12 mouse cellular contexts compared by ENCODE assay signal in genomic region chr5:64508565-64508964, GRCm38 (mm10).
DNase-seq lines count a peak whose midpoint lies in the region; ATAC-seq and TF ChIP-seq lines count a peak whose summit lies in the region.
"Had no signal": no experiment of that assay in that cellular context is flagged by ENCODE, and none has a peak within 500 bp of the region (broad histone marks: within the 10 kb centered on the region; RNA-seq: fewer than 3 reads in every experiment).

No protein-coding gene starts in this region.

- intact Hi-C loops in gastrocnemius, postnatal 36 days (cut with DNase I) = loop anchor here (5.0 kb wide), 1 partner anchor 126 kb away; no protein-coding TSS in a partner anchor

- no peaks in the 10 kb centered on the region for H3K27me3 ChIP-seq in G1E (ENCODE audit: insufficient read depth, low read length)
- H3K27me3 ChIP-seq in forebrain, postnatal 0 days (ENCODE audit: insufficient read depth, low read length) = no peaks in the 10 kb centered on the region
- H3K27me3 ChIP-seq in midbrain, postnatal 0 days (ENCODE audit: insufficient read depth, low read length) = no peaks in the 10 kb centered on the region
- H3K27me3 ChIP-seq: limb, embryonic 12.5 days had no signal

- H3K27ac ChIP-seq in forebrain, postnatal 0 days (ENCODE audit: low read depth, low read length) = no peak overlapping the region
- H3K27ac ChIP-seq in midbrain, postnatal 0 days (ENCODE audit: low read depth, low read length) = no peak overlapping the region
- H3K27ac ChIP-seq: kidney, postnatal 0 days; limb, embryonic 12.5 days; macrophage had no signal

- 42% methylated on average over 2 of the region's 2 CpGs for WGBS in forebrain, postnatal 0 days
- WGBS in midbrain, postnatal 0 days = 68% methylated on average over 2 of the region's 2 CpGs

- H3K4me2 ChIP-seq in forebrain, postnatal 0 days (ENCODE audit: low read depth) = no peak overlapping the region
- no peak overlapping the region for H3K4me2 ChIP-seq in midbrain, postnatal 0 days (ENCODE audit: low read depth, low read length, poor library complexity, severe bottlenecking)
- H3K4me2 ChIP-seq: limb, embryonic 12.5 days had no signal

- no peak for TF ChIP-seq CTCF in G1E (IDR thresholded peaks at IDR 0.05; ENCODE audit: low read depth, low read length)
- TF ChIP-seq CTCF in forebrain, postnatal 0 days (IDR thresholded peaks at IDR 0.05; ENCODE audit: low read depth) = no peak
- no peak for TF ChIP-seq CTCF in midbrain, postnatal 0 days (IDR thresholded peaks at IDR 0.05)

- DNase-seq in kidney, adult 11 months = peak; percentile 48
- DNase-seq in kidney, adult 8-10 months = no peak
- peak; percentile 62 for DNase-seq in 3134 (ENCODE audit: extremely low read depth, insufficient read length, low spot score)
- DNase-seq in G1E (ENCODE audit: low spot score) = no peak
- DNase-seq in forebrain, postnatal 0 days = peak; percentile 46
- no peak for DNase-seq in gastrocnemius, postnatal 36 days
- no peak for DNase-seq in gastrocnemius, adult 18-20 months (ENCODE audit: low spot score)
- DNase-seq in midbrain, postnatal 0 days (ENCODE audit: low spot score) = no peak
- DNase-seq: heart, postnatal 10 days had no signal

- no peaks in the 10 kb centered on the region for H3K9me3 ChIP-seq in G1E (replicated peaks)
- H3K9me3 ChIP-seq in forebrain, postnatal 0 days (ENCODE audit: low read length) = no peaks in the 10 kb centered on the region
- no peaks in the 10 kb centered on the region for H3K9me3 ChIP-seq in midbrain, postnatal 0 days (ENCODE audit: low read length)
- H3K9me3 ChIP-seq: limb, embryonic 12.5 days had no signal

- H3K9ac ChIP-seq in forebrain, postnatal 0 days = no peak overlapping the region
- no peak overlapping the region for H3K9ac ChIP-seq in midbrain, postnatal 0 days (replicated peaks; ENCODE audit: low read length, poor library complexity, severe bottlenecking)
- H3K9ac ChIP-seq: limb, embryonic 12.5 days had no signal

- H3K4me3 ChIP-seq in G1E (ENCODE audit: low read depth, low read length) = peak overlapping the region; percentile 25; the same call in 1 of the 2 replicates
- no peak overlapping the region for H3K4me3 ChIP-seq in forebrain, postnatal 0 days (ENCODE audit: low read depth, low read length)
- no peak overlapping the region for H3K4me3 ChIP-seq in midbrain, postnatal 0 days (ENCODE audit: low read depth, low read length)
- H3K4me3 ChIP-seq: limb, embryonic 12.5 days had no signal

- no peak for ATAC-seq in G1E (ENCODE audit: extremely low read depth, insufficient number of reproducible peaks, low FRiP score, poor library complexity, severe bottlenecking)
- ATAC-seq in forebrain, postnatal 0 days = no peak
- no peak for ATAC-seq in midbrain, postnatal 0 days (ENCODE audit: low FRiP score)

- H3K36me3 ChIP-seq in G1E (replicated peaks) = no peaks in the 10 kb centered on the region
- no peaks in the 10 kb centered on the region for H3K36me3 ChIP-seq in forebrain, postnatal 0 days (ENCODE audit: insufficient read depth)
- H3K36me3 ChIP-seq in midbrain, postnatal 0 days (ENCODE audit: insufficient read depth, low read length) = no peaks in the 10 kb centered on the region
- H3K36me3 ChIP-seq: limb, embryonic 12.5 days had no signal

- H3K4me1 ChIP-seq in G1E (ENCODE audit: insufficient read depth, low read depth, low read length) = peaks cover 59% of the 10 kb centered on the region
- 0 out of 2 replicates have a peak, but pooled peaks cover 5% of the 10 kb centered on the region for H3K4me1 ChIP-seq in forebrain, postnatal 0 days (ENCODE audit: insufficient read depth)
- H3K4me1 ChIP-seq in midbrain, postnatal 0 days (ENCODE audit: insufficient read depth, low read length) = peaks cover 5% of the 10 kb centered on the region; the same call in 1 of the 2 replicates

Comparison
In these comparisons a context has a peak if more than half of its experiments do, and no peak if none do; other contexts are left out.
1. DNase-seq: peak in kidney, adult 11 months (single experiment), 3134 (single experiment) and forebrain, postnatal 0 days (single experiment); none in kidney, adult 8-10 months (0 of 2), G1E (single experiment), gastrocnemius, postnatal 36 days (0 of 2), gastrocnemius, adult 18-20 months (single experiment) and midbrain, postnatal 0 days (single experiment).